Mouse (Mus musculus) cerebral cortex, adult 2 months (tissue): ENCODE data around the gene Phf20.

Source experiments
- WGBS: fragments of 180-500 bp; shearing (Covaris S2); methylation state at CpG from one replicate; pipeline ENCODE4 v1.1.7; 2018; 5-methylcytosine and 5-hydroxymethylcytosine counted together

Phf20 gene

GRCm38 (mm10) chr2:156330681-156331080 lies 134.4 kb downstream of the Phf20 start:
- 83% methylated on average over 1 of the region's 1 CpGs for WGBS

GRCm38 (mm10) chr2:156331446-156331965 lies 135.2 kb downstream of the Phf20 start:
- 82% methylated on average over 7 of the region's 7 CpGs for WGBS

GRCm38 (mm10) chr2:156340078-156340477 lies 143.8 kb downstream of the Phf20 start:
- WGBS: 94% methylated on average over 4 of the region's 4 CpGs

GRCm38 (mm10) chr2:156344775-156345532 lies 148.7 kb downstream of the Phf20 start:
- 73% methylated on average over 12 of the region's 12 CpGs for WGBS

GRCm38 (mm10) chr2:156348812-156349211 lies 152.5 kb downstream of the Phf20 start:
- WGBS: 90% methylated on average over 4 of the region's 4 CpGs

- WGBS: 65% methylated on average over 4 of the region's 4 CpGs
Measured at GRCm38 (mm10) chr2:156349286-156349848, 153.1 kb downstream of the Phf20 start.

- WGBS: 89% methylated on average over 7 of the region's 7 CpGs
Measured at GRCm38 (mm10) chr2:156351243-156351642, 155.0 kb downstream of the Phf20 start.

- WGBS: 76% methylated on average over 8 of the region's 8 CpGs
Measured at GRCm38 (mm10) chr2:156352413-156353165, 156.3 kb downstream of the Phf20 start.

- WGBS: 25% methylated on average over 7 of the region's 7 CpGs
Measured at GRCm38 (mm10) chr2:156353265-156353692, 157.0 kb downstream of the Phf20 start.

GRCm38 (mm10) chr2:156356031-156356430 lies 159.8 kb downstream of the Phf20 start:
- WGBS: 48% methylated on average over 7 of the region's 7 CpGs
